Mouse (Mus musculus): ENCODE results near the gene Gm11992.

Gene Gm11992

DNA sequence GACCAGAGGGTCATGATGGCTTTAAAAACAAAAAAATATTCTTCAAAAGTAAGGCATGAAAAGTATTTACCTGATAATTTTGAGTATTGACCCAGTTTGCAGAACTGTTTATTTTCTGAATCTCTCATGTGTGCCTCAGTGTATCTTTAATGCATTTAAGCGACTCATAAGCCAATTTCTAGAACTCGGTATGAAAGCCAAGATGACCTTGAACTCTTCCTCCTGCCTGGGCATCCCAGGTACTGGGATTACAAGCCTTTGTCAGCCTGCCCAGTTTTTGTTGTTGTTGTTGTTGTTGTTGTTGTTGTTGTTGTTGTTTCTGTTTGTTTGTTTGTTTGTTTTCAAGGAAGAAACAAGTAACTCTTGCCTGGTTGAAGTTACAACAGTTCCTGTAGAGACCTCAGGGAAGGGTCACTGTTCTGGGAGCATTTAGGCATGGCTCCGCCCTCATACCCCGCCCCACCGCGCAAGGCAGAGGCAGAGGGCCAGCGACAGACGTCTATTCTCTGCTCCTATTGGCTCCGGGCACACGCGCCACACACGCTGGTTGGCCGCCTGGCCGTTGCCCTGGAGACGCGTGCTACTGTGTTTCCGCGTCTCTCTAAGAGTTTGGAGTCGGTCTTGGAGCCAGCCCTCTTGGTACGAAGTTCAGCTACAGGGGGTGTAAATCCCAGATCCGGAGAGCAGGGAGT, at the start of gene Gm11992:
Gene Gm11992 (plus strand): TSS at position 584 of the 692 bp plus-strand sequence.
- DNase-seq, result peak; percentile 82

DNA sequence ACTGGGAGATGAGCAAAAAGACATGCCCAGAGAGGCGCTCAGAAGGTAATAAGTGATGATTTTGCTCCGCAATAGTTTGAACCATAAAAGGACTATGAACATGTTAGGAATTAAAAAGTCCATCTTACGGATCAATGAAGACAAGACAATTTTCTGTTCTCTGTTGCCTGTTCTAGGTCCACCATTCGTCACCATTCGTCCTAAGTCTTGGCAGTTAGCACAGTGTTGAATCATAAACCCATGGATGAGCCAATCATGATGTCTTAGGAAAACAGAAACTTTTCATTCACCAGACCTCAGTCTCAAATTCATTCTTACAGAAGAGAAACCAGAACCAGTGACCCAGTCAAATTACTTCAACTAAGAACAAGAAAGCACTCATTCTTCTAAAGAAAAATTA, 39.6 kb upstream of the Gm11992 start:
- DNase-seq, result no peak

DNA sequence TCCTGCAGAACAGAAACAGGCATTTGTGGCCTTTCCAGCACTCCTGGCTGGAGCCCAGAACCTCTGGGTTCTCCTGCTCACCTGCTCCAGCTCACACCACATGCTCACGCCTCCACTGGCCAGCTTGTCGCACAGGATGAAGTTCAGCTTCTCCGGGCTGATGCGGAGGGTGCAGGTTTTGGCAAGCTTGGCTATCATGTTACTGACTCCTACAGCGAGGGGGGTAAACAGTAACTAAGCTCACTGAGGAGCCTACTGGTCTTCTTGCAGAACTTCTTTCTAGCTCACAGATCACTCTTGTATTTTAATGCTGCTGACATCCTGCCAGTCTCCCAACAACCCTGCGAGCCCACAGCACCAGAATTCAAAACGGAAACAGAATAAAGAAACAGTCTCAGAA, 38.0 kb upstream of the Gm11992 start:
- DNase-seq, result no peak

DNA sequence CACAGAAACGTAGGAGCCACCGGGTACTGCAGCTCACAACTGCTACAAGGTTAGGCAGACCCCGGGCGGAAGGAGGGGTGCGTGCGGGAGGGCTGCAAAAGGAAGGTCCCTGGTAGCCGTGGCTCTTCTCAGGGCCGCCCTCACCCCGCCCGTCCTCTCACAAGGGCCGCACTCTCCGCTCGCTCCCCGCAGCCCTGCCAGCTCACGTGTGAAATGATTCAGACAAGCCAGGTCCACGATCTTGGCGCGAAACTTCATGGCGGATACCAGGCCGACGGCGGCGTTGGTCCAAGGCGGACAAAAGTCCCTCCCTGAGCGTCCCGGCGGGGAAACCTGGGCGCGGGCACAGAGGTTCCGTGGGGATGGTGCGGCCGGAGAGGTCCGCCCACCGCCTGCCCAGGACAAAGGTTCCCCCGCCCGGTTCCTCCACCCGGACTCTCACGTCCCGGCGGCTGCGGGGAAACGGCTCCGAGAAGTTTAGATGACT, 37.5 kb upstream of the Gm11992 start, which contains the start of gene Hus1:
Gene Hus1 (minus strand): TSS at position 339 of the 487 bp plus-strand sequence.
- DNase-seq, result peak; percentile 77

DNA sequence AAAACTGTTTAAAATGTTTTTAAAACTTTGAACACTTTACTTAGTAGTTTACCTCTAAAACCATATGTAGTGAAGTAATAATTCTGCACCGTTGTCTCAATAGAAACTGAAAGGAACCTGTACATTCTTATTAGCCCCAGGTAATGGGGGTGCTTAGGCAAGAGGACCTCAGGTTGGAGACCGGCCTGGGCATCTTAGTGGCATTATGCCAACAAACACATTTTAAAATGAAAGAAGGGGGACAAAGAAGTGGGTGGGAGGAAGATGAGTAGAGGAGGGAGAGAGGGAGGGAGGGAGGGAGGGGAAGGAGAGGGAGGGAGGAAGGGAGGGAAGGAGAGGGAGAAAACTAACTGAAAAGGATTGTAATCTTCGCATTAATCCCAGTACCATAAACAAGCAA, 37.0 kb upstream of the Gm11992 start:
- no peak for DNase-seq

DNA sequence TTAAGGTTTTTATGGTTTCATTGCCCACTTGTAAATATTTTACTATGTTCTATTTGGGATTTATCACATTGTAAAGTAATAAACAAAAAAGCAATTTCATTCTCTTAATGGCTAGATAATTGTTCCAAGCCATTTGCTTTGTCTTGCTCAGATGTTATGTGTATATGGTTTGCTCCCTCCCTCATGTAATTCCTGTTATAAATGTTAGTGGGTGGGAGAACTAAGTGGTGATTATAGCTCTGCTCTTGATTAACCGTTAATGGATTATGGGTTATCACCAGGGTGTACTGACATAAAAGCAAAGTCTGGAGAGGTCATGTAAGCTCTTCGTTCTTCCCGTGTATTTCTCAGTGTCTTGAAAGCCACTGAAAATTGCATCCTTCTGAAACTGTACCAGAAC, 33.7 kb upstream of the Gm11992 start:
- no peak for DNase-seq

DNA sequence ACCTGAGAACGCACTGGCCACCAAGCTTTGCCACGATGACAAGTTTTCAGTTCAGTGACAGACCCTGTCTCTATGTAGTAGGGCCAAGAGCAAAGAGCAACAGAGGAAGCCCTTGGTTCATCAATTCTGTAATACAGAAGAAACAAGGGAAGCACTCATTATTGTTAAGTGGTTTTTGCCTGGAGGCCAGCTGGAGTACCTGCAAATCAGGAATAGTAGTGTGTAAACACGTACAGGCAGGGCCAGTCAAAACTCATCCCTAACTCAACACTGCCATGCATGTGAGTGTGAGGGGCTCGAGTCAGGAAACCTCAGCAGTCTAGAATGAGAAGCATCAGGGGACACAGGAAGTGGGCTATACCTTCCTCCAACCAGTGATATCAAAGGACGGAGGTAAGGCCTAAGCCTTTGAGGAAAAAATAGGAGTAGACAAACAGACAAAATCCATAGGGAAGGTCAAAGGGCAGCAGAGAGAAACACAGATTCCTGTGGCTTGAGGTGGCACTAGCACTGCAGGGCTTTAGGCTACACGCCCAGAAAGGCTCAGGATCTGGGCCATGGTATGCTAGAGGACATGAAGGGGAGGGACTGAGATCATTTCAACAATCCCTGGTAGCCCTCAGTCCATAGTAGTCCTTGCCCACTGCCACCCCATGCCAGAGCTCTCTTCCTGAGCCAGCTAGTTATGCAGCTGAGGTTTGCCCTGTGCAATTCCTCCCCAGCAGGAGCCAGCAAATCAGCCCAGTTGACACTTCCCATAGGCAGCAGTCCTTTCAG, 29.7 kb upstream of the Gm11992 start:
- no peak for DNase-seq

DNA sequence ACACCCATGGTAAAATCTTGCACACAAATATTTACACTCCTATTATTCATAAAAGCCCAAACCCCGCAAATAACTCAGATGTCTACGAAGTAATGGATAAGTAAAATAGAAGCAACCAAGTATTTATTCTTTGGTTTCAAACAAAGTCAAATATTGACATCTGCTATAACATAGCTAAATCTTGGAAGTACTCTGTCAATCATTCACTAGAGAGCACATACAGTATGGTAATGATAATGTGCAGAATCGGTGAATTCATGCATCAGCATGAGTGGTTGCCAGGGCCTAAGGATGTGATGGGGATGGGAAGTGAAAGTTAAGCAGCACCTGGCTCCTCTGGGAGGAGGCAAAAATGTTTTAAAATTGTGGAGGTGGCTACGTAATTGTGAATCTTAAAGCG, 28.2 kb upstream of the Gm11992 start:
- DNase-seq, result no peak

DNA sequence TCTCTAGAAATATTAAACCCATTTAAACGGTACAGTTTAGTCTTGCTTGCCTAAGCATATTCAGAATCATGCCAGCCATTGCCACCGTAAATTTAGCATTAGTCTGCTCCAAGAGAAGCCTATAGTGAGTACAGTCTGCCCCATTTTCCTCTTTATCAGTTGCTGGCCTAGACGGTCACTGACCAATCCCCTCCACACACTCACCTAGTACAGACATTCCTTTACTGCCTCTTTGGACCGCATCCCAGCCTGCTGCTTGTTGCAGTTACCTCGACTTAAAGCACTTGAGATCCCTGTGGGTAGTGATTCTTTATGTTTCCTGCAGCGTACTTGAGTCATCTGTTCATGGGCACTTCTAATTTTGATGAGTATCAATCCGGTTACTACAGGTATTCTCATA, 23.6 kb upstream of the Gm11992 start:
- DNase-seq, result no peak

DNA sequence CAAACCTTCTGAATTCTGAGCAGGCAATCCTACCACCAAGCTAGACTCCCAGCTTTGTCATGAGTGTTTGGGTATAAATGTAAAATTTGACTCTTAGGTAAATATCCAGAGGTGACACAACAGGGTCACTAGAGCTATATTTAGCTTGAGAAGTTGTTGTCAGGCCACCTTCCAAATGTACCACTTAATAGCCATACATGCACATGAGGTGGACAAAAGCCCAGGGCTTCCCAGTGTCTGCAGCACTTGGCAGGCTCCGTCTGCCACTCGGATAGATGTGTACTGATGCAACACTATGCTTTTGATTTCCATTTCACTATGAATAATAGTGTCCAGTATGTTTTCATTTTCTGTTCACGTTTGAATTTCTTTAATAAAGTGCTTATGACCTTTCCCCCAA, 23.2 kb upstream of the Gm11992 start:
- DNase-seq, result no peak

DNA sequence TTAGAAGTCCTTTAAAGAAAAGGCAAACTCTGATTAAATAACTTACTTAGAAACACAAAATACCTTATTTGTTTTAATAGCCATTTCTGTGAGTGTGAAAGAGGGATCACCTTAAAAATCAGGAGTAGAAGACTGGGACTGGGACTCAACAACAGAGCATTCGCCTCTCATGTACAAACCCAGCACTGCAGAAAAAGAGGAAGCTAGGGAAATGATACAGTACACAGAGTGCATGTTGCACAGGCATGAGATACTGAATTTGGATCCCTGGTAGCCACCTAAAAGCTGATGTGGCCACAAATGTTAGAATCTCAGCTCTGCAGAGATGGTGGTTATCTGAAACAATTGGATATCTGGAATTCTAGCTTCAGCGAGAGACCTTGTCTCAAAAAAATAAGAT, 16.9 kb upstream of the Gm11992 start:
- DNase-seq, result no peak

DNA sequence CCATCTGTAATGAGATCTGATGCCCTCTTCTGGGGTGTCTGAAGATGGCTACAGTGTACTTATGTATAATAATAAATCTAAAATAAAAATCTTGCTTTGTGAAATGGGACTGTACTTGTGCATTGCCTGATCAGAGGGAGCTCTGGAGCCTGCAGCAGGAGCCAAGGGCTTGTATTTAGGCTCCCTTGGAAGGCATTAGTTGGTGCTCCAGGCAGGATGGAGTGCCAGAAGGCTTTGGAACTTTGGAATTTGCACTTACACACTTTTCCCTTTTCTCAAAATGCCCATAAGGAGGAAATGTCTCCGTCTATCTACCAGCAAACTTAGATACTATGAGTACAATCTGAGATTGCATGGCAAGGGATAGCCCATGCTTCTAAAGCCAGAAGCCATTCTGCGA, 1.8 kb upstream of the Gm11992 start:
- no peak for DNase-seq

DNA sequence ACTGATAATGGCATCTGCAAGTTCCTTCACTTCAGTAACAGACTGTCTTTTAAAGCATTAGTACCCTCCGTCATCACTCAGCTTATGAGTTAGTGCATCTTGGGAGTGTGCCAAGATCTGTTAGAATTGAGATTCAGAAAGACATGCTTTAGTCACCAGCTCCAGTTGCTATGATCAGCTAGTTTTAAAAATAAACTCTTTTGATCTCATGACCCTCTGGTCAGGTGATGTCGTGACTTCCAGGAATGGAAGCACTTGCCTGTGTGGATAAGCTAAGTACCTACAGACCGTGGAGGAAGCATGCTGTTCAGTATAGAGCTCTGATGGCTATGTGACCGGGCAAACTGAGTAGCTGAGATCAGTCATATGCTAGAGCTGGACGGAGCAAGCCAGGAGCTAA, 1.4 kb upstream of the Gm11992 start:
- no peak for DNase-seq

DNA sequence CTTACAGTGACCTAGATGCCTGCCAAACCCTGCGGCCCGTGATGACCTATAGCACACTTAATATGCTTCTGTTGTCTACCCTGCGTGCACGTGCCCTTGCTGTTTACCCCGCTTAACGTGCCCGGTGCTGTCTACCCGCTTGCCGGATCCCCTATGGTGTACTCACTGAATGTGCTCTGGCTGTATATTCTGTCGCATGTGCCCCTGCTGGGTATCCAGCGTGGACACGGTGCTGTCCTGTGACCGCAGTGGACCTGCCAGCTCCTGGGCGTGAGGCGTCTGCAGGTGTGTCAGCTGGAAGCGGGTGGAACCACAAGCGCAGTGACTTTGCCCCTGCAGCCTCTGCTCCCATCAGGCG, 288 bp downstream of the Gm11992 start, which contains the start of gene Sun3:
Gene Sun3 (minus strand): TSS at position 289 of the 358 bp plus-strand sequence.
- DNase-seq, result peak; percentile 8

DNA sequence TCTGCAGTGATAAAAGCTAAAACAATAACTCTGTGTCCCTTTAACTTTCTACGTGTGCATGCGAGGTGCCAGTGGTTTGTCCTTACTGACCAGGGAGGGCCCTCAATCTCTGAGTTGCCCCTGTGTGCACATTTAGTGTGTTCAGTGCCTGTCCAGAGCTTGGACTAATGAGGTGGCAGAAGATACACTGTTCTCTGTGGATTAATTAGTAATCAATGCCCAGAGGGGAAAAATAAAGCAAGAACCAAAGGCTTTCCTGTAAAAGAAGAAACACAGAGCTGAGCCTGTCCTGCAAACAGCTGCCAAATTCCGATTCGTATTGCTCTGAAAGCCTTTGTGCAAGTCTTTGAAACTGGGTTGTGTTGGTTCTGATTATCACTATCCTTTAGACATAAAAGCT, 1.8 kb downstream of the Gm11992 start:
- no peak for DNase-seq

DNA sequence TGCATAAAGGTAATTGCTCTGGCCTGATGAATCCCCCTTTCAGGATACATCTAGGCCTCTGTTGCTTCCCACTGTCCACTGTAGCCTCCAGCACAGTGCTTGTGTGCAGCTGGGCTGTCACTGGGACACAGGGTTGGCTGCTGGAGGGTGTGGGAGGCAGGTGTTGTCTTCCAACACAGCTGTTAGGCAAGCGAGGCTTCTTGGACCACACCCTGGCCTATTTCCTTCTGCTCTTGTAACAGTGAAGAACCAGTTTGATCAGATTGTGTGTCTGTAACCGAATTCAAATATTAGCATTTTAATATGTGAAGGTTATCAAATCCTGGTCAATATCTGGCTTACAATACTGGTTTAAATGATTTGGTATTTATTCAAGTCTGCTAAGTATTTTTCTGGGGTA, 3.5 kb downstream of the Gm11992 start:
- DNase-seq, result no peak

DNA sequence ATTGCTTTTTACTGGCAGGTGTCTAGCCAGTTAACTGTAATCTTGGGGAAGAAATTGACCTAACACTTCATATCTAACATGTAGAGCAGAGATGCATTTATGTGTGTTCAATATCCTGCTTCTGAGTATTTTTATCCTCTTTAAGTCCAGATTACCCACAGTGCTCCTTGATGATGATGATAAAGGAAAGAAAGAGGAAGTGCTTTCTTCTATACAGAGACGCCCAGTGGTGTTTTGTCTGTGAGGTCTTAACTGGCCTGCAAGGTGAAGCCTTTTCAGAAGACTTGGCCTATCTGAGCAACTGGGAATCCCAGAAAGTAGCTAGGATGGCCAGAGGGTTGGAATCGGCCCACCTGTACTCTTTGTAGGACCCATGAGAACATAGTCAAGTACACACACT, 8.5 kb downstream of the Gm11992 start:
- DNase-seq, result no peak

DNA sequence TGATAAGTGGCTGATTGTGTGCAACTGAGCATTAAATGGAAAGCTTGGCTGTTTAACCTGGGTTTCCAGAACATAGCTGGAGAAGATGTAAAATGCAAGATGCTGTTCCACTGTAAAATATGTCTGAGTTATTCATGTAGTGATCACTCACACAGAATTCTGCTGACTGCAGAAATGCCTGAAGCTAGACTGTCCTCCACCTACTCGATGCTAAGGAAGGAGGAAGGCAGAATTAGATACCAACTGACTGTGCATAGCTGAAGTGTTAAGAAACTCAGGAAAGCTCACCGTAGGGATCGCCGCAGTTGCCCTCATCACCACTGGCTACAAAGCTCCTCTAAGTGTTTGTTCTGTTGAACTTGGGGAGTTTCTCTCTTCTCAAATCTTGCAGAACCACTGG, 9.3 kb downstream of the Gm11992 start:
- no peak for DNase-seq

DNA sequence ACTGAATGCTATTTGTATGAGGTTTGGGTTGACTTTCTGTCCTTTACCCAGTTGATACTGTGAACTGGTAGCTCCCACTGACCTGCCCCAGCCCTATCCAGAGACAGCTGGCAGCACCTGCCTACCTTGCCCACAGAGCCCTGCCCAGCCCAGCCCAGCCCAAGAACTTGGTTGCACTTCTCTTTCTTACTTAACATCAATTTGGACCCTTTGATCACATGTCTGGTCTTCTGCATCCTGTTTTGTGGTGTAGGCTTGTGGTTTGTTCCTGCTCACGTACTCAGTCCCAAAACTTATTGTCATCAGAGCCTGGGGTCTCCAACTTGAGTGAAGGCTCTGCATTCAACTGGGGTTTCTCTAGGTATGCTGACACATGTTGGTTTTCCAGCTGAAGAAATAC, 11.6 kb downstream of the Gm11992 start:
- no peak for DNase-seq

DNA sequence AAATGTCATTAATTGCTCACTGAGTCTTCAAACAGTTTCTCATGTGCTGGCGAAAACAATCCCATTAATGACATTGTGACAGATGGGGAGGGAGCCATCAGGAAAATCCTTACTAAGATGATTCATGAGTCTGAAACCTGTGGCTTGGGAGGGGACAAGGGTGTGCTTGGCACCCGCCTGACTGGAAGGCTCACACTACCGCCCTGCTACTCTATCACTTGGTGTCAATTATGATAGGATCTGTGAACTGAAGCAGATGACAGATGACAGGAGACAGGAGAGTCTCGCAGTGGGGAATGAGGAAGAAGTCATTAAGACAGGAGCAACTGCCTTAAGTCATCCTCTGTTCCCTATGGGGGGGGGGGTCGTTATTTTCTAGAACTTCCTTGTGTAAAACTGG, 12.1 kb downstream of the Gm11992 start:
- no peak for DNase-seq

DNA sequence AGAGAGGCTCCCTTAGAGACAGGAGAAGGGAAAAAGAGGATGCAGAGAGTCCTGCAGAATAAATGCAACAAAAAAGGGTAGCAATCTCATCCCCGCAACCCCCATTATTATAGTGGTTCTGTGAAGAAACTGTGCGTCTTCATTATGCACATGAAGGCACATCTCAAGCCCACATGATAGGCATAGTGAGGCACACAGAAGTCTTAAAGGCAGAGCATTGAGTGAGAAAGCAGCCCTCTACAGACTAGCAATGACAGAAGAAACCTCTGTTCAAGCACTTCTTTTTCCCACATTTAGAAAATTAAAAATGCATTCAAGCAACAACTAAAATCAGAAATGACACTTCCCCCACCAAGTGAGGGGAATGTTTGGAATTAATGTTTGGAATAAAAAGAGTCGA, 28.1 kb downstream of the Gm11992 start:
- no peak for DNase-seq

DNA sequence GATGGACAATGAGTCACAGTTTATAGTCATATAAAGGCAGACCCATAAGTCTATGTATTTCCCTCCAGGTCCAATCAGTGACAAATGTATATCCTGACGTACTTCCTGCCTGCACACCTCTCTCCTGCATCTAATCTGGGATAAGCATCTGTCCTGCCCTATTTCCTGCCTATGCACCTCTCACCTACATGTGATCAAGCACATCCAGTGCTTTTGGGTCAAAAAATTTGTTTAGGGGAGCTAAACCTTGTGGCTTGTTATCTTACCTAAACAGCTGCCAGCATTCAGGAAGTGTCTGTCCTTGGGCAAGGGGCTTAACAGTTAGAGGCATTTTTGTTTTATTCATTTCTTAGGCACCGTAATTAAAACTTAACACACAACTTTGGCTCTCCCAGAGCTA, 64.8 kb downstream of the Gm11992 start:
- no peak for DNase-seq

DNA sequence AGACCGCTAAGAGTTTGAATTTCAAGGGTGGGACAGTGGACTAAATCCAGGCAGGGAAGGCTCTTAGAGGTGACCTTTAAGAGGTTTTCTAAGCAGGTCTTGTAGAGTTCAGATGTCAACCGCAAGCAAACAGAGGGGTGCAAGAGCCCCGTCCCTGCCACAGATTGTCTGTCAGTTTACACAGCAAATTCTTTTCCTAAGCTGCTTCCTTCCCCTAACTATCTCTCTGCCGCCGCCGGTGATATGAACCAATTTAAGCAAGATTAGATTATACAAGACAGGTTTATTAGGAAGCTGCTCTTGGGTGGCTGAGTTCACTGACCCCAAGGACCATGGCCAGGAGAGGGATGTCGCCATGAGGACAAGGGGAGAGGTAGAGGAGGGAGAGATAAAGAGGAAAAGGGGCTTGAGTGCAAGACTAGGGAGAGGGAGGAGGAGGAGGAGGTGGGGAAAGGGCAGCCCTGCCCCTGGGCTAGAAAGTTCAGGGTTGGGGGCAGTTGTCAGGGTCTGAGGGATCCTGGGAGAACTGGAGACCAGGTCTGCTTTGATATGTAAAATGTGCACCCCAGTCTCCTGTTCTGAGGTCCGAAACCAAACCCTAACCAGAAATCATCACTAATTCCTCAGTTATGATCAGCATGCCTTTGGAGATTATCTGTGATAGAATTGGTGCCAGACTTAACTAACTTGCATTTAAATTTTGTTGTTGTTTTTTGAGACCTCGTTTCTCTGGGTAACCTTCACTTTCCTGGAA, 67.2 kb downstream of the Gm11992 start:
- no peak for DNase-seq

DNA sequence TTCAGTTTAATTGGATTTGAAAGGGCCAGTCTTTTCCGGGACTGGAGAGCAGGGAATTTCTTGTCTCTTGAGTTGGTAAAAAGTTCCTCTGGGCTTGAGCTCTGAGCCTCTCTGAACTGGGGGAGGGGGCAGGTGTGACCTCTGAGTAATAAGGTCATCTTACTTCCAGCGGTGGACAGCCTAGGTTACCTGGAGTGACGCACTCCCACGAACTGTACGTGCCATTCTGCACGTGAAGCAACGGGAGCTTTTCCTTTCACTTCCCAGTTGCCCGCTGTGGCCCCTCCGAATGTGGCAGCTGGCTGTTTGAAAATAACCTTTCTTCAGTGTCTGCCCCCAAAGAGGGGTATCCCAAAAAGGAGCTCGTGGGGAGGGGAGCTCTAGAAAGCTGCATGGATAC, 67.7 kb downstream of the Gm11992 start:
- no peak for DNase-seq

Measured in right cerebral cortex, postnatal 14 days (tissue).